30 mouse cellular contexts compared by ENCODE assay signal in the genomic region with DNA sequence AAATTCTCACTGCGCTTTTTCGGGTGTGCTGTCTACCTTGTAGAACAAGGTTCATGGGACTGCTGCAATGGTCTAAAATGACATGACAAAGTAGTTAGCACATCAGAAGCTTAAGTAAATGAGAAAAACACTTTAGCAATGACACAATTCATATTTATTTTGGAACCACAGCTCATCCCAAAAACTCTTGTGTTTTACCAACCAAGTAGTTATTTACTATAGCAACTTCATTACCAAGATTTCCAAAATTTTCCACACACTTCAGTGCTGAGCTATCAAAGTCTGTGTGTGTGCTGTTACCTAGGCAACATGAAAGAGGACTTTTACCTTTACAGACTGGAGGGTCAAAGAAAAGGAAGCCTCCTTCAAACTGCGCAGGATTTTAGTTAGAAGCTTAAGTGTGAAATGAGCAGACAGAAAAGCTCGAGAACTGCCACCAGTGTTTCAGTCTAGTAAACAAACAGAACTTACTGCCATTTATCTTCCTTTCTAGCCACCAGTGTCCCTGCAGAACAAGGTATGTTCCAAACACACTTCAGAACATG. TPM values are rescaled to one million over a fixed set of nuclear protein-coding genes. Genes with fewer than 3 reads are reported as not detected.
DNase-seq lines count a peak whose midpoint lies in the region; ATAC-seq lines count a peak whose summit lies in the region.
"Had no signal": no experiment of that assay in that cellular context is flagged by ENCODE, and none has a peak within 500 bp of the region (broad histone marks: within the 10 kb centered on the region; RNA-seq: fewer than 3 reads in every experiment).

No protein-coding gene starts in this region.

- no peaks in the 10 kb centered on the region for H3K9me3 ChIP-seq in kidney, embryonic 16.5 days (ENCODE audit: low read length)
- H3K9me3 ChIP-seq: heart, embryonic 13.5 days; limb, embryonic 13.5 days; neural tube, embryonic 15.5 days; stomach, embryonic 15.5 days had no signal

- H3K9ac ChIP-seq in kidney, embryonic 16.5 days (replicated peaks; ENCODE audit: low read length) = no peak overlapping the region
- H3K9ac ChIP-seq: heart, embryonic 13.5 days; limb, embryonic 13.5 days; neural tube, embryonic 15.5 days; stomach, embryonic 15.5 days had no signal

- 0 out of 2 replicates have a peak, but pooled peaks cover 5% of the 10 kb centered on the region for H3K4me1 ChIP-seq in kidney, embryonic 16.5 days (ENCODE audit: insufficient read depth, low read length)
- H3K4me1 ChIP-seq: limb, embryonic 13.5 days; neural tube, embryonic 15.5 days; stomach, embryonic 15.5 days had no signal

- ATAC-seq in kidney, embryonic 16.5 days (ENCODE audit: low FRiP score, low TSS enrichment) = no peak
- ATAC-seq in inflammation-experienced regulatory T-cells, adult 6 months = peak; percentile 15
- ATAC-seq: forebrain, embryonic 16.5 days; hindbrain, embryonic 16.5 days had no signal

- no peak overlapping the region for H3K4me3 ChIP-seq in kidney, embryonic 16.5 days (ENCODE audit: low read length)
- H3K4me3 ChIP-seq: erythroblast, embryonic 14.5 days; gastrocnemius, adult 2 months; heart, embryonic 13.5 days; layer of hippocampus, adult 2 months; left cerebral cortex, adult 2 months; limb, embryonic 13.5 days; neural tube, embryonic 15.5 days; stomach, embryonic 15.5 days had no signal

- WGBS in kidney, embryonic 16.5 days = 65% methylated on average over 4 of the region's 4 CpGs

- H3K36me3 ChIP-seq in kidney, embryonic 16.5 days (ENCODE audit: insufficient read depth, low read length) = no peaks in the 10 kb centered on the region
- H3K36me3 ChIP-seq: heart, embryonic 13.5 days; limb, embryonic 13.5 days; neural tube, embryonic 15.5 days; stomach, embryonic 15.5 days had no signal

- peak; percentile 46 for DNase-seq in kidney, adult 11 months
- no peak for DNase-seq in kidney, postnatal 10 days
- peak; percentile 39 to 62 for DNase-seq in kidney, postnatal 36 days
- DNase-seq in CD4-positive helper T cell, adult 2 months (ENCODE audit: low read depth, low spot score) = peak; percentile 39
- no peak for DNase-seq in embryo, embryonic 11 days
- DNase-seq in cerebellum, postnatal 36 days = no peak
- DNase-seq: adrenal gland, postnatal 25 days; cerebellum, adult 11-12 months; cerebellum, adult 9-11 months; gastrocnemius, adult 2 months; gastrocnemius, postnatal 36 days; heart, adult 18-20 months; heart, postnatal 10 days; lung, adult 18-20 months; lung, postnatal 10 days; midbrain, embryonic 14.5 days; retina, postnatal 1 day; right cerebral cortex, postnatal 14 days had no signal

- no peaks in the 10 kb centered on the region for H3K27me3 ChIP-seq in kidney, embryonic 16.5 days (ENCODE audit: insufficient read depth, low read length)
- H3K27me3 ChIP-seq: heart, embryonic 13.5 days; limb, embryonic 13.5 days; neural tube, embryonic 15.5 days; stomach, embryonic 15.5 days had no signal

- H3K27ac ChIP-seq in kidney, embryonic 16.5 days (ENCODE audit: low read length) = no peak overlapping the region
- H3K27ac ChIP-seq: gastrocnemius, adult 2 months; heart, embryonic 13.5 days; kidney, postnatal 0 days; layer of hippocampus, adult 2 months; left cerebral cortex, adult 2 months; limb, embryonic 13.5 days; neural tube, embryonic 15.5 days; stomach, embryonic 15.5 days had no signal

- no peak overlapping the region for H3K4me2 ChIP-seq in kidney, embryonic 16.5 days (replicated peaks; ENCODE audit: low read depth, low read length)
- H3K4me2 ChIP-seq: heart, embryonic 13.5 days; limb, embryonic 13.5 days; neural tube, embryonic 15.5 days; stomach, embryonic 15.5 days had no signal

RNA-seq across cellular contexts. Expression of gene Rabgap1l, which starts 7.3 kb away (rescaled TPM):
- 11.4 TPM in 2 replicates for polyA plus RNA-seq in kidney, embryonic 16.5 days (2015; fragmentation: Nextera tagmentation; extraction: Ambion mirVana)
- polyA plus RNA-seq in inflammation-experienced regulatory T-cells, adult 6 months (2017; shearing (Covaris generic)) = 100 to 1,000 TPM; 237 to 400 (median 301) TPM

Comparison
In these comparisons a context has a peak if more than half of its experiments do, and no peak if none do; other contexts are left out.
1. DNase-seq: peak in kidney, adult 11 months (single experiment), kidney, postnatal 36 days (2 of 2) and CD4-positive helper T cell, adult 2 months (single experiment); none in kidney, postnatal 10 days (single experiment), embryo, embryonic 11 days (single experiment) and cerebellum, postnatal 36 days (0 of 2).
2. RNA of gene Rabgap1l, which starts 7.3 kb away (polyA plus RNA-seq): 237 to 400 TPM in inflammation-experienced regulatory T-cells, adult 6 months; 11.4 TPM in kidney, embryonic 16.5 days; every median in the first group is over 10 times any median in the second.